Mouse (Mus musculus): ENCODE results near the gene Arhgef39.

- TF ChIP-seq CTCF (IDR thresholded peaks at IDR 0.05; ENCODE audit: low read depth) (no peak), EP300 (IDR thresholded peaks at IDR 0.05; ENCODE audit: low read depth) (no peak)
Measured at GRCm38 (mm10) chr4:43454041-43454836, 45.3 kb downstream of the Arhgef39 start, which contains the start of gene Cd72.

Measured in heart, postnatal 0 days (tissue).